Mouse (Mus musculus): ENCODE data around the gene Ipcef1. TPM values are rescaled to one million over a fixed set of nuclear protein-coding genes. Genes with fewer than 3 reads are reported as not detected.
"Not testable (repeated sequence)": the region's sequence is repeated elsewhere in the genome, so short reads cannot be mapped to it uniquely, and the experiment has no call there.

Ipcef1 gene
- polyA plus RNA-seq, 1 experiment from 2014 or later, result 0.73 TPM

- Histone ChIP-seq H3K9ac (no peak overlapping the region), H3K4me1 (no peaks in the 10 kb centered on the region), H3K36me3 (no peaks in the 10 kb centered on the region), H3K27me3 (replicated peaks) (no peaks in the 10 kb centered on the region), H3K4me3 (no peak overlapping the region), H3K27ac (no peak overlapping the region), H3K9me3 (replicated peaks) (no peaks in the 10 kb centered on the region), H3K4me2 (no peak overlapping the region)
- no peak for ATAC-seq
- 83% methylated on average over 9 of the region's 9 CpGs for WGBS (ENCODE audit: insufficient replicate concordance)
Measured at GRCm38 (mm10) chr10:7020551-7020950, 31.7 kb downstream of the Ipcef1 start.

DNA sequence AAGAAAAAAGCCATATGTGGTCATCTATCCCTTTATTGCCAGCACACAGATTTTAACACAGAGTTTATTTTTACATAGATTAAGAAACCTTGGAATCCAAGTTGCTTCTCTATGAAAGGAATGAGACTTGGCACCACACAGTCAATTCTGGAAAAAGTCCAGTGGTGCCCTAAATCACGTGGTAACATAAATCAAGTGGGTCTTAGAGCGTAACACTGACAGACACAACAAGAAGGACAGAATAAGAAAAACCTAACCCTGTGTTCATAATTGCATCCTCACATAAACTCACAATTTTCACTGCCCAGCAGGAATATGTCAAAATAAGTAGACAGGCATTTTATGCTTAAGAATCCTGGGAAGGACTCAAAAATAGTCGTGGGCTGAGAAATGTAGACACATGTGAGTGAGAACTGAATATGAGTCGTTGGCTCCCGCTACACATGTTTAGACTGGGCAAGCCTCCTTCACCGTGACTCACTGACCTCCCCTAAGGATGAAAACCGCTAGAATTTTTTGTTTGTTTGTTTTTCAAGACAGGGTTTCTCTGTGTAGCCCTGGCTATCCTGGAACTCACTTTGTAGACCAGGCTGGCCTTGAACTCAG lies 32.4 kb downstream of the Ipcef1 start:
- Histone ChIP-seq H3K9me3 (replicated peaks) (no peaks in the 10 kb centered on the region), H3K4me3 (no peak overlapping the region), H3K27ac (no peak overlapping the region), H3K4me2 (no peak overlapping the region), H3K4me1 (no peaks in the 10 kb centered on the region), H3K27me3 (replicated peaks) (no peaks in the 10 kb centered on the region), H3K9ac (no peak overlapping the region), H3K36me3 (no peaks in the 10 kb centered on the region)
- WGBS (ENCODE audit: insufficient replicate concordance), result 61% methylated on average over 7 of the region's 7 CpGs
- no peak for ATAC-seq

DNA sequence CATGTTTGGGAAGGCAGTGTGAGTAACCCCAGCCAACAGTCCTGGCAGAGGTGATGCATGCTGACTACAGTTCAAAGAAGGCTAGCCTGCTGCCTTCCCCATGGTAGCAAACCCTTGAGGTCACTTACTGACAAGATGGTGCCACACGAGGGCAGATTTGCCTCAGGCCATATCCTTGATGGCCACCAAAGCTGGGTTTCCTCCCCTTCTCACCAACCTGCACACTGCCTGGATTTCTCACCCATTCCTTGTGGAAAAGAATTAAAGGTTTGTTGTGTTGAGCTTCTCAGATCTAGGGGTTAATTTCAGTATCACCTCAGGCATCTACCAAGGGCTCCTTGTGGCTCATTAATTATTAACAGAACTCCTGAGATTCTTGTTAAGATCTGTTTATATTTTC lies 37.1 kb downstream of the Ipcef1 start:
- 18% methylated on average over 1 of the region's 1 CpGs for WGBS (ENCODE audit: insufficient replicate concordance)
- no peaks in the 10 kb centered on the region for H3K27me3 ChIP-seq (replicated peaks)
- H3K36me3 ChIP-seq, result no peaks in the 10 kb centered on the region
- no peak overlapping the region for H3K4me2 ChIP-seq
- no peak overlapping the region for H3K27ac ChIP-seq
- H3K4me3 ChIP-seq, result no peak overlapping the region
- H3K9ac ChIP-seq, result no peak overlapping the region
- no peaks in the 10 kb centered on the region for H3K9me3 ChIP-seq (replicated peaks)
- no peaks in the 10 kb centered on the region for H3K4me1 ChIP-seq
- ATAC-seq, result no peak

GRCm38 (mm10) chr10:7010543-7010942 lies 41.7 kb downstream of the Ipcef1 start:
- Histone ChIP-seq H3K4me2 (no peak overlapping the region), H3K36me3 (no peaks in the 10 kb centered on the region), H3K4me1 (no peaks in the 10 kb centered on the region), H3K27me3 (replicated peaks) (no peaks in the 10 kb centered on the region), H3K4me3 (no peak overlapping the region), H3K9me3 (replicated peaks) (no peaks in the 10 kb centered on the region), H3K27ac (no peak overlapping the region), H3K9ac (no peak overlapping the region)
- ATAC-seq, result no peak
- 61% methylated on average over 8 of the region's 8 CpGs for WGBS (ENCODE audit: insufficient replicate concordance)

- Histone ChIP-seq H3K9me3 (replicated peaks) (no peaks in the 10 kb centered on the region), H3K36me3 (no peaks in the 10 kb centered on the region), H3K27ac (no peak overlapping the region), H3K4me1 (no peaks in the 10 kb centered on the region), H3K4me3 (no peak overlapping the region), H3K4me2 (no peak overlapping the region), H3K27me3 (replicated peaks) (no peaks in the 10 kb centered on the region), H3K9ac (no peak overlapping the region)
- no peak for ATAC-seq
- 45% methylated on average over 5 of the region's 5 CpGs for WGBS (ENCODE audit: insufficient replicate concordance)
Measured at GRCm38 (mm10) chr10:7004980-7005538, 47.2 kb downstream of the Ipcef1 start.

DNA sequence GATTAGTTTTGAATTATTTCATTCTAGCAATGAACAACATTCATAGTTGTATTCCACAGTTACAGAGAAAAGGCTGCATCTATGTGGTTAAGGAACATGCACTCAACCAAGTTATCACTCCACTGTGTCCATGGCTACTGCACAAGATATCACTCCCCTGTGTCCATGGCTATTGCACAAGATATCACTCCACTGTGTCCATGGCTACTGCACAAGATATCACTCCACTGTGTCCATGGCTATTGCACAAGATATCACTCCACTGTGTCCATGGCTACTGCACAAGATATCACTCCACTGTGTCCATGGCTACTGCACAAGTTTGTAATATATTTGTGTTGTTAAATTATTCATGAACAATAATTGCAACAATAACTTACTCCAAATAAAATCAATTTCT lies 48.4 kb downstream of the Ipcef1 start:
- H3K27ac ChIP-seq; H3K27me3 ChIP-seq (replicated peaks); H3K4me2 ChIP-seq; H3K4me1 ChIP-seq; H3K9me3 ChIP-seq (replicated peaks); ATAC-seq; H3K36me3 ChIP-seq; H3K9ac ChIP-seq; H3K4me3 ChIP-seq: not testable (repeated sequence)

DNA sequence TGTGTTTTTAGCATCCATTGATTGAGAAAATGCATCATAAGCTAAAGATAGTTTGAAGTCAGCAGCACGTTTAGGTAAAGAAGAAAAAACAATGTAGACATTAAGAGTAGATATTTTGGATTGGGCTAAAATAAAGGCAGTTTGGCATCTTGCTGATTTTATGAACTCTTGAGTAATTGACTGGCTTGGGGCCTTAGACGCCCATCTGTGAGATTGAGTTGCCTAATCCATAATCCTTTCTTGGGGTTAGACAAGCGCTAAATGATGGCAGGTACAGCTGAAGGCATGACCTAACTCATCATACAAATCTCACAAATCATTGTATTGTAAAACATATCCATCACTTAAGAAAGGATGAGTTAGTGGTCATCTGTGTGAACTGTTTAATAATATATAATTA lies 52.9 kb downstream of the Ipcef1 start:
- H3K9me3 ChIP-seq (replicated peaks), result no peaks in the 10 kb centered on the region
- H3K4me1 ChIP-seq, result no peaks in the 10 kb centered on the region
- H3K27me3 ChIP-seq (replicated peaks), result no peaks in the 10 kb centered on the region
- H3K27ac ChIP-seq, result no peak overlapping the region
- H3K36me3 ChIP-seq, result no peaks in the 10 kb centered on the region
- H3K9ac ChIP-seq, result no peak overlapping the region
- no peak overlapping the region for H3K4me2 ChIP-seq
- ATAC-seq, result no peak
- no peak overlapping the region for H3K4me3 ChIP-seq
- WGBS (ENCODE audit: insufficient replicate concordance), result 61% methylated on average over 3 of the region's 3 CpGs

GRCm38 (mm10) chr10:6998576-6999250 lies 53.6 kb downstream of the Ipcef1 start:
- Histone ChIP-seq H3K9me3 (replicated peaks) (no peaks in the 10 kb centered on the region), H3K4me3 (no peak overlapping the region), H3K36me3 (no peaks in the 10 kb centered on the region), H3K27me3 (replicated peaks) (no peaks in the 10 kb centered on the region), H3K4me2 (no peak overlapping the region), H3K9ac (no peak overlapping the region), H3K27ac (no peak overlapping the region), H3K4me1 (no peaks in the 10 kb centered on the region)
- no peak for ATAC-seq
- WGBS (ENCODE audit: insufficient replicate concordance), result 75% methylated on average over 4 of the region's 4 CpGs

DNA sequence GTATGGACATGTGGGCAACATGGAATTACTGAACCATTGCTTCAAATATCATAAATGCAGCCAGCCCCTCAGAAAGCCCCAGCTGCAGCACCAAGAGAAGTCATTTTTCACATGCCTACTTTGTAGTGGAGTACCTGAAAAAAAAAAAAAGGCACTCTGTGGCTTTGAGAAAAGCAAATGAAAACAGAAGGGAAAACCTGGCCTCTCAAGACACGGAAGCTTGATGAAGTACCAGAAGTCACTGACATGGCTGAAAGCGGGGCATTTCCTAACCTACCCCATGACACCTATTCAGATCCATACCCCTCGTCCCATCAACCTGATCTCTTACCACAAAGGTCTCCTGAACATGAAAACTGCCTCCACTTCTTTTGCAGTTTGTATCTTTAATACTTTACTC lies 55.4 kb downstream of the Ipcef1 start:
- H3K4me2 ChIP-seq, result no peak overlapping the region
- no peak overlapping the region for H3K9ac ChIP-seq
- H3K4me1 ChIP-seq, result no peaks in the 10 kb centered on the region
- no peak overlapping the region for H3K27ac ChIP-seq
- H3K36me3 ChIP-seq, result no peaks in the 10 kb centered on the region
- ATAC-seq, result no peak
- 50% methylated on average over 3 of the region's 3 CpGs for WGBS (ENCODE audit: insufficient replicate concordance)
- no peaks in the 10 kb centered on the region for H3K9me3 ChIP-seq (replicated peaks)
- H3K27me3 ChIP-seq (replicated peaks), result no peaks in the 10 kb centered on the region
- H3K4me3 ChIP-seq, result no peak overlapping the region

DNA sequence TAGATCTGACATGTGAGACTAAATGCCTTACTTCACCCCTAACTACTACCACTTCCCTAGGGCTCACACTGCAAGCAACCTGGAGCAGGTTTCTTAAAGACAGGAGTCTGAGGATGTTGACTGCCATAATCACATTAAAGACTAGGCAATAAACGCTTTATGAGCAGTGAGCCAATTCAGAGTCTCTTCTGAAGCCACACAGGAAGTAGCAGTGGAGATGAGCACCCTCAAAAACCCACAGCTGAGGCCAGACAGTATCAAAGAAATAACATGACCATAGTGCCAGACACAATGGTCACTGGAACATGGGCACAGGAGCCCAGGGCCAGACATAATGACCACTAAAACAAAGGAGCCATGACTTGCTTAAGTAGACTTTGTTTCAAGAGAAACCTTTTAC lies 63.7 kb downstream of the Ipcef1 start:
- WGBS (ENCODE audit: insufficient replicate concordance), result 30% methylated on average over 1 of the region's 1 CpGs
- ATAC-seq, result no peak
- no peaks in the 10 kb centered on the region for H3K36me3 ChIP-seq

GRCm38 (mm10) chr10:6987399-6988098 lies 64.7 kb downstream of the Ipcef1 start:
- WGBS (ENCODE audit: insufficient replicate concordance), result 58% methylated on average over 4 of the region's 4 CpGs
- H3K27ac ChIP-seq, result no peak overlapping the region
- H3K9ac ChIP-seq, result no peak overlapping the region
- no peaks in the 10 kb centered on the region for H3K36me3 ChIP-seq
- H3K27me3 ChIP-seq (replicated peaks), result no peaks in the 10 kb centered on the region
- no peaks in the 10 kb centered on the region for H3K4me1 ChIP-seq
- H3K9me3 ChIP-seq (replicated peaks), result no peaks in the 10 kb centered on the region
- no peak for ATAC-seq
- no peak overlapping the region for H3K4me2 ChIP-seq
- no peak overlapping the region for H3K4me3 ChIP-seq

More for the DNA sequence above, 63.7 kb downstream of the Ipcef1 start:
- H3K27ac ChIP-seq, result no peak overlapping the region
- no peak overlapping the region for H3K9ac ChIP-seq
- no peaks in the 10 kb centered on the region for H3K27me3 ChIP-seq (replicated peaks)
- H3K4me2 ChIP-seq, result no peak overlapping the region
- H3K4me3 ChIP-seq, result no peak overlapping the region
- H3K4me1 ChIP-seq, result no peaks in the 10 kb centered on the region
- no peaks in the 10 kb centered on the region for H3K9me3 ChIP-seq (replicated peaks)

DNA sequence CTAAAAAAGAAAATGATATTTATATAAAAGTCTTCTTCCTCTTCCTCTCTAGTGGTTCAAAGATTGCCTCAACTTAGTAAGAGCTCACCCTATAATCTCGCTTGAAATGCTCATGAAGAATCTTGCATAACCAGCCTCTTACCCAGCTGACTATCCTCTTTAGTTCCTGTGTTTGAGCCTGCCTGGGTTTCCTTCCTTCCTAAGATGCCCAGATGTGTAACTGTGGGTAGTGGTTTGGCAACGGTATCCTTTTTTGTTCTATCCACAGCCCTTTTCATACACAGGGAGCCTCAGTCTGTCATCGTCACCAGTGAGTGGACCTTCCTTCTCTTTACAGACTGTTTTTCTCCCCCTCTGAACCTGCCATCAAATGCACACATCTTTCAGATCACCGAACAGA lies 66.0 kb downstream of the Ipcef1 start:
- Histone ChIP-seq H3K27me3 (replicated peaks) (no peaks in the 10 kb centered on the region), H3K9ac (no peak overlapping the region), H3K9me3 (replicated peaks) (no peaks in the 10 kb centered on the region), H3K4me3 (no peak overlapping the region), H3K4me1 (no peaks in the 10 kb centered on the region), H3K27ac (no peak overlapping the region), H3K4me2 (no peak overlapping the region), H3K36me3 (no peaks in the 10 kb centered on the region)
- ATAC-seq, result no peak
- 39% methylated on average over 4 of the region's 4 CpGs for WGBS (ENCODE audit: insufficient replicate concordance)
